Mouse (Mus musculus) layer of hippocampus, postnatal 25 days (tissue): ENCODE measurements around the gene Hist1h2ab. TPM values are rescaled to one million over a fixed set of nuclear protein-coding genes. Genes with fewer than 3 reads are reported as not detected.
"Not testable (repeated sequence)": the region's sequence is repeated elsewhere in the genome, so short reads cannot be mapped to it uniquely, and the experiment has no call there.

Source experiments
- DNase-seq, 2 experiments: peaks; one replicate each; pipeline ENCODE4 v3.0.0; 2022; ENCODE audit warnings: mixed read lengths in 2 of 2, low spot score in 1 of 2; ENCODE audit errors: extremely low spot score in 1 of 2
- total RNA-seq, 2 experiments: library from RNA; stranded (reverse); gene quantifications; 2 replicates each; pipeline ENCODE4 v1.2.3; 2021

Hist1h2ab gene
- 10 to 100 TPM; 24.8 to 42.0 TPM for total RNA-seq

GRCm38 (mm10) chr13:23750839-23751477 lies at the start of gene Hist1h2ab:
TSS of gene Hist1h2ab (plus strand) at chr13:23751126.
- not testable (repeated sequence) for DNase-seq

GRCm38 (mm10) chr13:23702220-23702619 lies 48.7 kb upstream of the Hist1h2ab start:
- no peak for DNase-seq

GRCm38 (mm10) chr13:23702801-23703200 lies 48.1 kb upstream of the Hist1h2ab start:
- not testable (repeated sequence) for DNase-seq

GRCm38 (mm10) chr13:23705751-23706356 lies 45.1 kb upstream of the Hist1h2ab start:
- DNase-seq, result no peak

GRCm38 (mm10) chr13:23706771-23707170 lies 44.2 kb upstream of the Hist1h2ab start:
- no peak for DNase-seq

GRCm38 (mm10) chr13:23708041-23708440 lies 42.9 kb upstream of the Hist1h2ab start:
- no peak for DNase-seq

GRCm38 (mm10) chr13:23708654-23709053 lies 42.3 kb upstream of the Hist1h2ab start:
- DNase-seq, result no peak

GRCm38 (mm10) chr13:23709714-23710373 lies 41.1 kb upstream of the Hist1h2ab start:
- no peak for DNase-seq

GRCm38 (mm10) chr13:23710374-23711089 lies 40.4 kb upstream of the Hist1h2ab start, which contains the start of gene Hfe:
TSS of gene Hfe (minus strand) at chr13:23710854.
- no peak for DNase-seq

GRCm38 (mm10) chr13:23716261-23717042 lies 34.5 kb upstream of the Hist1h2ab start:
- DNase-seq, result no peak

- DNase-seq, result no peak
Observed at GRCm38 (mm10) chr13:23717176-23717575, 33.8 kb upstream of the Hist1h2ab start.

GRCm38 (mm10) chr13:23717593-23718245 lies 33.2 kb upstream of the Hist1h2ab start:
- DNase-seq, result not testable (repeated sequence)

GRCm38 (mm10) chr13:23724239-23724638 lies 26.7 kb upstream of the Hist1h2ab start:
- DNase-seq, result no peak

- no peak for DNase-seq
Observed at GRCm38 (mm10) chr13:23725213-23725612, 25.7 kb upstream of the Hist1h2ab start.

GRCm38 (mm10) chr13:23728472-23729191 lies 22.3 kb upstream of the Hist1h2ab start:
- no peak for DNase-seq

GRCm38 (mm10) chr13:23729192-23729525 lies 21.8 kb upstream of the Hist1h2ab start:
- no peak for DNase-seq

GRCm38 (mm10) chr13:23729706-23730105 lies 21.2 kb upstream of the Hist1h2ab start:
- no peak for DNase-seq

- no peak for DNase-seq
Observed at GRCm38 (mm10) chr13:23730479-23730878, 20.4 kb upstream of the Hist1h2ab start.

GRCm38 (mm10) chr13:23732156-23732804 lies 18.6 kb upstream of the Hist1h2ab start:
- no peak for DNase-seq
